Mouse (Mus musculus): ENCODE measurements around the gene Tfdp1.

DNA sequence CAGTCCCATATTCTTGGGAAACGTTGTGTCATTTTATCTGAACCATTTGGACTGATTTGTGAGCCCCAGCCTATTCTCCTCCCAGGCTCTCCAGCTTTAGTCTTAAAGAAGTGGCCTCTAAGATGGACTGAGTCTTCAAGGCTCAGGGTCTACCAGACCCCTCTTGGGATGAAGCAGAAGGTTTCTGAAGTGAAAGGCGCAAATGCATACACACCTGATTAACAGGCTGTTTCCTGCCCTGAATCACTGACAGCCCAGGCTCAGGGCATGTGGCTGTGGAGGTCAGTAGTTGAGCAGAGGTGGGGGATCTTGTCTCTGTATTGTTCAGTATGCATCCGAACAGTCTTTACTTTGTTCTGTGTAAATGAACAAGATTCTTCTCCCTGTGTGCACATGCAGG, 873 bp upstream of the Tfdp1 start:
- TF ChIP-seq CTCF (IDR thresholded peaks at IDR 0.05; ENCODE audit: extremely low read depth, insufficient read depth, low read length) = no peak
- no peak for TF ChIP-seq POLR2A (IDR thresholded peaks at IDR 0.05; ENCODE audit: extremely low read depth, insufficient read depth, low read length)

Data from cortical plate, adult 2 months (tissue).